Mouse (Mus musculus): ENCODE results near the gene Cdiptos. TPM values are rescaled to one million over a fixed set of nuclear protein-coding genes. Genes with fewer than 3 reads are reported as not detected.

Gene Cdiptos
- polyA plus RNA-seq (2015; fragmentation: Nextera tagmentation; extraction: Ambion mirVana): 1.6 and 2.8 TPM in 2 replicates

DNA sequence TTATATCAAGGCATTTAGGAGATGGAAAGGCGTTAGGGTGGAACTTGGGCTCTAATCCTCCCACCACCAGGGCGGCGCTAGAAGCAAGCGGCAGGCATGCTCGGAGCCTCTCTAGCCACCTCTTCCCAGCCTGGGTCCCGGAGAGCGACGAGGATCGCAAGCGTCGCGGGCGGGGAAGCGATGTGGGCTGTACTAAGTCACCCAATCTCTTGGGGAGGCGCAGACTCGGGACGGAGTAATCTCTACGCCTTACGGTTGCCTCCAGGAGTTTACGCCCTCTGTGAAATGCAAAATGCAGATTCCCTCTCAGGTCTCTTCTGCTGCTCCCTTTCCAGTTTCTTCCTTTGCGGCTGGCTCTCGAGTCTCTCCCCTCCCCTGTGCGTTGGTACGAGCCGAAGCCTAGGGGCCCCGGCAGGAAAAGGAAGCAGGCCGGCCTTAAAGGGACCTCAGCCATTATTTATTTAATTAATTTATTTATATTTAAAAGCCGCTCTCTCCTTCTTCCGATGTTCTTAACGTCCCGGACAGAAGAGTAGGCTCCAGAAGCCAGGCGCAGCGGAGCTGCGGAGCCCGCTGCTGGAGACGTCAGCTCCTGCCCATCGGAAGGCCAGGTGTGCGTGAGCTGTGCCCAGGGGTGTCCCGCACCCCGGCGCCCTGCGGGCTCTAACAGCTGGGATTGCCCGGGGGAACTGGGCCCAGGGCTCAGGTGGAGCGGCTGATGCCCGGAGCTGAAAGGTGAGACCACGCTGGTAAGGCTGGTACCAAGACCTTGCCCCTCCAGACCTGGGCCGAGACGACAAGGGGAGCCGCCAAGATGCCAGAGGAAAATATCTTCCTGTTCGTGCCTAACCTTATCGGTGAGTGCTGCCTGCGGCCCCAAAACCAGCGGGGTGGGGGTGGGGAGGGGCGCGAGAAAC lies at the start of gene Cdiptos:
TSS of gene Cdiptos (minus strand) at position 149 of the 917 bp plus-strand sequence.
- Histone ChIP-seq H3K4me2 (ENCODE audit: low read length) (peak within 1 kb of the TSS; percentile 68), H3K9me3 (replicated peaks; ENCODE audit: low read length) (no peaks in the 10 kb centered on the region), H3K9ac (ENCODE audit: low read depth, low read length) (peak within 1 kb of the TSS; percentile 87), H3K27me3 (ENCODE audit: insufficient read depth, low read length) (no peaks in the 10 kb centered on the region), H3K27ac (peak within 1 kb of the TSS; percentile 95), H3K4me1 (replicated peaks; ENCODE audit: insufficient read depth, low read length) (0 out of 2 replicates have a peak, but pooled peaks cover 4% of the 10 kb centered on the region), H3K36me3 (ENCODE audit: insufficient read depth, low read length) (peaks cover 20% of the 10 kb centered on the region), H3K4me3 (replicated peaks; ENCODE audit: low read depth, low read length) (peak within 1 kb of the TSS; percentile 73)
- DNase-seq (ENCODE audit: low spot score) (peak; percentile 98), ATAC-seq (replicated peaks; ENCODE audit: low FRiP score, low read depth) (peak; percentile 95)
- peak; percentile 100 for TF ChIP-seq CTCF (IDR thresholded peaks at IDR 0.05; ENCODE audit: low read depth)
- WGBS: under 1% methylated on average over 55 of the region's 55 CpGs

DNA sequence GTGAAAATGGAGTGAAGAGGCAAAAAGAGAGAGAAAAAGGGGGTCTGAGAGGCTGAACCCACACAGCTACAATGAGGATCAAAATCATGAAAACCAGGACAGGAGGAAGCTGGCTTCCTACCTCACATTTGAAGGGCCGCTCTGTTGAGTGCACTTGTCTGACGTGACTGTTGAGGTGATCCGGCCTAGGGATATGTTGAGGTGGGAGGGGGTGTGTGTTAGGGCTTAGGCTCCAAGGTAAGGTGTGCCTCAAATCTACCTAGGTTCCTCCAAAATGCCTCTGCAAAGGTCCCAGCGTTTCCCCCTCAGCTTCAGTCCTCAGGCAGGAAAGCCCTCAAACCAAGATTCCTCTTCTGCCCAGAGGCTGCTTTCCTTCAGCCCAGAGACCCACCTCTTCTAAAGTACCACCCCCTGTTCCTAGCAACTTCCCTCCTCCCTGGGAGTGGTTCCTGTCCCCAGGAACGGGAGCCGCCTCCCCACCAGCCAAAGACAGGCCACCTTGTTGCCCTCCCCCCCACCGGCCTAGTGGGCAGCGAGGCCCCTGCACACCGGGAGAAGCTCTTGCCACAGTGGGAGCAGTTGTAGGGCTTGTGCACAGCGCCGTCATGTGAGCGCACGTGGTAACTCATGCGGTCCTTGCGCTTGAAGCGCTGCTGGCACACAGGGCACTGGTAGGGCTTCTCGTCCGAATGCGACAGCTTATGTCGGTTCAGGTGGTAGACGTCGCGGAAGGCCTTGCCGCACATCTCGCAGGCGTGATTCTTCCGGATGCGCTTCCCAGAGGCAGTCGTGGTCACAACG lies 49.1 kb upstream of the Cdiptos start:
- TF ChIP-seq CTCF (IDR thresholded peaks at IDR 0.05; ENCODE audit: low read depth): peak; percentile 72
- DNase-seq (ENCODE audit: low spot score): peak; percentile 89
- Histone ChIP-seq H3K27me3 (ENCODE audit: insufficient read depth, low read length) (no peaks in the 10 kb centered on the region), H3K9me3 (replicated peaks; ENCODE audit: low read length) (no peaks in the 10 kb centered on the region), H3K9ac (ENCODE audit: low read depth, low read length) (peak overlapping the region; percentile 94), H3K4me3 (replicated peaks; ENCODE audit: low read depth, low read length) (peak overlapping the region; percentile 78), H3K4me1 (replicated peaks; ENCODE audit: insufficient read depth, low read length) (peaks cover 31% of the 10 kb centered on the region), H3K4me2 (ENCODE audit: low read length) (peak overlapping the region; percentile 95), H3K36me3 (ENCODE audit: insufficient read depth, low read length) (0 out of 2 replicates have a peak, but pooled peaks cover 15% of the 10 kb centered on the region), H3K27ac (peak overlapping the region; percentile 99)
- ATAC-seq (replicated peaks; ENCODE audit: low FRiP score, low read depth): peak; percentile 26
- 2% methylated on average over 30 of the region's 30 CpGs for WGBS

DNA sequence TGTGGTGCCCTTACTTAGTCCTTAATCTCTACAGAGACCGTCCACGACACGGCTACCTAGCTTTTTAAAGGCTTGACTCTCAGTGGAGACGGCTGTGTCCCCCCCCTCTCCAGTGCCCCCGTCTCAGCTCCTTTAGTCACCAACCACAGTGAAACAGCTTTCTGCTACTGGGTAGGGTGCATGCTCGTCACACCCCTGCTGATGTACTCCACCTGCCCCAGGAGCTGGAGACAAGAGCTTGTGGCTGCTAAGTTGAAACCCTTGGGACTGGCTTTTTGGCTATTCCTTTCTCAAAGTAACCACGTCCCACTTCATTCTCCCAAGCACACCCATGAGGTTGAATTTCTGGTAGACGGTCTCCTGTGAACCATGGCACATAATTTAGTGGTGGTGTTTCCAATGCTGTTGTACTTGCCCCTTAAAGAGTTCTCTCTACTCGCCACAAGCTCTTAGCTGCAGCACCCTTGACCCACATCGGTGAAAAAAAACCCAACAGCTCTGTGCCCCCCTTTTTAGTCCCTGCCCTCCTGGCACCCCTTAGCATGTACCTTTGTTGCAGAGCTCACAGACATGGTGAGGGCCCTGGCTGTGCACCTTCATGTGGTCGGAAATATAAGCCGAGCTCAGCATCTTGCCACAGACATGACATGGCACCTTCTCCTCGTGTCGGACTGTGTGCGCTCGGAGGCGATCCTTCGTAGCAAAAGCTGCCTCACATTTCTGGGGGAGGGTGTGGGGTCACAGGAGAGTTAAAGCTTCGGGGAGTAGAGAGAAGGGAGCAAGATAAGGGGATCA lies 48.2 kb upstream of the Cdiptos start:
- Histone ChIP-seq H3K27ac (peak overlapping the region; percentile 99), H3K9ac (ENCODE audit: low read depth, low read length) (peak overlapping the region; percentile 94), H3K4me3 (replicated peaks; ENCODE audit: low read depth, low read length) (peak overlapping the region; percentile 78), H3K4me2 (ENCODE audit: low read length) (peak overlapping the region; percentile 95), H3K4me1 (replicated peaks; ENCODE audit: insufficient read depth, low read length) (peaks cover 37% of the 10 kb centered on the region), H3K27me3 (ENCODE audit: insufficient read depth, low read length) (no peaks in the 10 kb centered on the region), H3K9me3 (replicated peaks; ENCODE audit: low read length) (no peaks in the 10 kb centered on the region), H3K36me3 (ENCODE audit: insufficient read depth, low read length) (0 out of 2 replicates have a peak, but pooled peaks cover 15% of the 10 kb centered on the region)
- 16% methylated on average over 19 of the region's 19 CpGs for WGBS
- no peak for DNase-seq (ENCODE audit: low spot score)
- TF ChIP-seq CTCF (IDR thresholded peaks at IDR 0.05; ENCODE audit: low read depth): no peak
- no peak for ATAC-seq (replicated peaks; ENCODE audit: low FRiP score, low read depth)

DNA sequence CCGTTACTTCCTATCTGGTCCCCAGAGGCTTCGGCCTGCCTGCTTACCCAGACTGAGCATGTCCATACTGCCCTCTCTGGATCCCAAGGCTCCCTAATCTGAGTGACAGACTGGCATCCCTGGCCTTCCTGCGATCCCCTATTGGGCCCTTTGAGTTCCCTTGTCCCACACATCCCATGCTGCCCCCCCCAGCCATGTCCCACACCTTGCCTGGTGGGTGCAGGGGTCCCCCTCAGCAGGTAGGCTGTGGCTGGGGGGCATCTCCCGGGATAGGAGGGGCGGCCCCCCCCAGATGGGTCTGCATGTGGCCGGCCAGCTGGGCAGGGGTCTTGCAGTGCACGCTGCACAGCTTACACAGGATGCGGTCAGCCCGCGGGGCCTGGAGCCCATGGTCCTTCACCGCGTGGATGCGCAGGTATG lies 47.4 kb upstream of the Cdiptos start:
- Histone ChIP-seq H3K4me3 (replicated peaks; ENCODE audit: low read depth, low read length) (no peak overlapping the region), H3K9me3 (replicated peaks; ENCODE audit: low read length) (no peaks in the 10 kb centered on the region), H3K9ac (ENCODE audit: low read depth, low read length) (0 out of 2 replicates have a peak overlapping the region, but pooled peaks have one; percentile 23), H3K27ac (no peak overlapping the region), H3K4me1 (replicated peaks; ENCODE audit: insufficient read depth, low read length) (peaks cover 39% of the 10 kb centered on the region), H3K27me3 (ENCODE audit: insufficient read depth, low read length) (no peaks in the 10 kb centered on the region), H3K4me2 (ENCODE audit: low read length) (peak overlapping the region; percentile 95), H3K36me3 (ENCODE audit: insufficient read depth, low read length) (0 out of 2 replicates have a peak, but pooled peaks cover 15% of the 10 kb centered on the region)
- DNase-seq (ENCODE audit: low spot score) (no peak), ATAC-seq (replicated peaks; ENCODE audit: low FRiP score, low read depth) (no peak)
- no peak for TF ChIP-seq CTCF (IDR thresholded peaks at IDR 0.05; ENCODE audit: low read depth)
- WGBS: 75% methylated on average over 13 of the region's 13 CpGs

DNA sequence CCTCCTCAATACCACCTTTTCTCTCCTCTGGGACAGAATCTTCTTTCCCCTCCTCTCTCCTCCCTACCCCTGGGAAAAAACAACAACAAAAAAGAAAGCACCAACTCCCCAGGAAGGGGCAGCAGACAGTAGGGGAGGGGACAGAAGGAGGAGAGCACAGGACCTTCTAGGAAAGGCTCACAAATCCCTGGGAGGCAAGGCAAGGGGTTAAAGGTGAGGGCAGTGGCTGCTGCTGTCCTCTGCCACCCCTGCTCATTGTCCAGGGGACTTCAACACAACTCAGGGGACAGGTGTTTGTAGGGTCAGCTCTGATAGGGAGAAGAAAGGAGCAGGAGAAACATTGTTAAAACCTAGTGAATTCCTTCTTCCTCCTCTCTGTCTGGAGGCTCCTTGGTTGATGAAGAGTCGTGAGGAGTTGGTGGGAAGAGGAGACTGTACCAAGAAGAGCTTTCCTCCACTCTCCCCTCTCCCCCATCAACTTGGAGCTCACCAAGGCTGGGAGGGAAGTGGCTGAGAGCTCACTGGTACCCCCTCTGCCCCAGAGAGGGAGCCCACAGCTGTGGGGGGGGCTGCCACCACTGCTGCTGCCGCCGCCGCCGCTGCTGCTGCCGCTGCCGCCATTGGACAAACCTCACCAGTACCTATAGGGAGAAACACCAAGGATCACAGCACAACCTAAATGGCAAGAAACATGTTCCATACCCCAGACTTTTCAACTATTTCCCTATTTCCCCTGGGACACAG lies 46.8 kb upstream of the Cdiptos start:
- Histone ChIP-seq H3K36me3 (ENCODE audit: insufficient read depth, low read length) (0 out of 2 replicates have a peak, but pooled peaks cover 15% of the 10 kb centered on the region), H3K4me1 (replicated peaks; ENCODE audit: insufficient read depth, low read length) (peaks cover 45% of the 10 kb centered on the region), H3K4me3 (replicated peaks; ENCODE audit: low read depth, low read length) (no peak overlapping the region), H3K27ac (no peak overlapping the region), H3K9ac (ENCODE audit: low read depth, low read length) (no peak overlapping the region), H3K9me3 (replicated peaks; ENCODE audit: low read length) (no peaks in the 10 kb centered on the region), H3K4me2 (ENCODE audit: low read length) (peak overlapping the region; percentile 95; the same call in 1 of the 2 replicates), H3K27me3 (ENCODE audit: insufficient read depth, low read length) (no peaks in the 10 kb centered on the region)
- WGBS: 70% methylated on average over 6 of the region's 7 CpGs
- no peak for TF ChIP-seq CTCF (IDR thresholded peaks at IDR 0.05; ENCODE audit: low read depth)
- no peak for ATAC-seq (replicated peaks; ENCODE audit: low FRiP score, low read depth)
- no peak for DNase-seq (ENCODE audit: low spot score)

Measured in kidney, postnatal 0 days (tissue).